In the genomic region with DNA sequence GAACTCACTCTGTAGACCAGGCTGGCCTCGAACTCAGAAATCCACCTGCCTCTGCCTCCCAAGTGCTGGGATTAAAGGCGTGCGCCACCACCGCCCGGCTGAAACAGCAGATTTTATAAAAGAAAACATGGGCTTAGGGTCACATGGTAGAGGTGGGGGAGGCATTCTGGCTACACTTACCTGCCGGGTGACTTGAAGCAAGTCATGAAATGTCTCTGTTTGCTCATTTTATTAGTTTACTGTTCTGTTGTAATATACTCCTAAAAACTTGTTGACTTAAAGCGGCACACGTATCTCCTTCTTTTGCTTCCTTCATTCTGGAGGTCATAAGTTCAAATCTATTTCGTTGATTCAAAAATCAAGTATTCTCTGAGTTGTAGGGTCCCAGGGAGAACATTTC, we compare ENCODE assay signal across 23 mouse cellular contexts.
"Had no signal": no experiment of that assay in that cellular context is flagged by ENCODE, and none has a peak within 500 bp of the region (broad histone marks: within the 10 kb centered on the region; RNA-seq: fewer than 3 reads in every experiment).

No protein-coding gene starts in this region.

- H3K4me3 ChIP-seq: gastrocnemius, adult 2 months; heart, embryonic 10.5 days; heart, embryonic 12.5 days; hindbrain, embryonic 10.5 days; hindbrain, embryonic 12.5 days; limb, embryonic 13.5 days; limb, embryonic 15.5 days had no signal

- H3K9ac ChIP-seq: heart, embryonic 12.5 days; hindbrain, embryonic 12.5 days; hindbrain, embryonic 14.5 days; limb, embryonic 13.5 days; limb, embryonic 15.5 days had no signal

- ATAC-seq: hindbrain, embryonic 16.5 days; inflammation-experienced regulatory T-cells, adult 6 months had no signal

- H3K36me3 ChIP-seq: heart, embryonic 10.5 days; heart, embryonic 12.5 days; hindbrain, embryonic 10.5 days; hindbrain, embryonic 12.5 days; limb, embryonic 13.5 days; limb, embryonic 15.5 days had no signal

- DNase-seq: gastrocnemius, adult 2 months; gastrocnemius, postnatal 10 days; gastrocnemius, postnatal 25 days; heart, adult 18-20 months; heart, postnatal 10 days; heart, postnatal 4 days; kidney, adult 18-20 months; kidney, adult 8-10 months; kidney, postnatal 10 days; kidney, postnatal 25 days; kidney, postnatal 4 days; layer of hippocampus, adult 9-11 months; layer of hippocampus, postnatal 36 days; left cerebral cortex, postnatal 4 days had no signal

- H3K27me3 ChIP-seq: heart, embryonic 12.5 days; hindbrain, embryonic 12.5 days; limb, embryonic 13.5 days; limb, embryonic 15.5 days had no signal

- H3K9me3 ChIP-seq: heart, embryonic 10.5 days; heart, embryonic 12.5 days; hindbrain, embryonic 10.5 days; hindbrain, embryonic 12.5 days; limb, embryonic 13.5 days; limb, embryonic 15.5 days had no signal

- H3K4me2 ChIP-seq: heart, embryonic 12.5 days; hindbrain, embryonic 12.5 days; hindbrain, embryonic 14.5 days; limb, embryonic 13.5 days; limb, embryonic 15.5 days had no signal

- H3K27ac ChIP-seq: gastrocnemius, adult 2 months; heart, embryonic 10.5 days; hindbrain, embryonic 10.5 days; hindbrain, embryonic 12.5 days; hindbrain, embryonic 14.5 days; limb, embryonic 13.5 days; limb, embryonic 15.5 days had no signal
